Mouse (Mus musculus): ENCODE measurements around the gene Dlx4.

Gene Dlx4

GRCm38 (mm10) chr11:95102161-95102904 lies 43.7 kb downstream of the Dlx4 start:
- no peak for DNase-seq (ENCODE audit: low spot score in 2 of 2)

- no peak for DNase-seq (ENCODE audit: low spot score in 2 of 2)
These were observed 44.8 kb downstream of the Dlx4 start for GRCm38 (mm10) chr11:95101071-95101788.

- no peak for DNase-seq (ENCODE audit: low spot score in 2 of 2)
These were observed 45.7 kb downstream of the Dlx4 start for GRCm38 (mm10) chr11:95100393-95100792.

GRCm38 (mm10) chr11:95098346-95099095 lies 47.5 kb downstream of the Dlx4 start:
- DNase-seq (ENCODE audit: low spot score in 2 of 2) = no peak

DNA sequence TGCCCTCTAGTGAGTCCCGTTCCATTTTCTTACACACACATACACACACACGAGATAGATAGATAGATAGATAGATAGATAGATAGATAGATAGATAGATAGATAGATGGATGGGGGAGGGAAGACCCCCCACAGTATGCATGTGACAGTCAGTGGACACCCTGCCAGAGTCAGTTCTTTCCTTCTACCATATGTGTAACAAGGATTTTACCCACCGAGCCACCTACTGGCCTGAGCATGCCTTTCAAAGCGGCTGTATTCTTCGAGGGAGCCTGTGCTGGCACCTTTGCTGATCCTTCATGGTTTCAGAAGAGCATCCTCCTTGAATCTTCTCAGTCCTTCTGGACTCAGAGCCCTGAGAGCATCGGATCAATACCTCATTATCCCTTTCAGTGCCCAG lies 48.2 kb downstream of the Dlx4 start:
- no peak for DNase-seq (ENCODE audit: low spot score in 2 of 2)

DNA sequence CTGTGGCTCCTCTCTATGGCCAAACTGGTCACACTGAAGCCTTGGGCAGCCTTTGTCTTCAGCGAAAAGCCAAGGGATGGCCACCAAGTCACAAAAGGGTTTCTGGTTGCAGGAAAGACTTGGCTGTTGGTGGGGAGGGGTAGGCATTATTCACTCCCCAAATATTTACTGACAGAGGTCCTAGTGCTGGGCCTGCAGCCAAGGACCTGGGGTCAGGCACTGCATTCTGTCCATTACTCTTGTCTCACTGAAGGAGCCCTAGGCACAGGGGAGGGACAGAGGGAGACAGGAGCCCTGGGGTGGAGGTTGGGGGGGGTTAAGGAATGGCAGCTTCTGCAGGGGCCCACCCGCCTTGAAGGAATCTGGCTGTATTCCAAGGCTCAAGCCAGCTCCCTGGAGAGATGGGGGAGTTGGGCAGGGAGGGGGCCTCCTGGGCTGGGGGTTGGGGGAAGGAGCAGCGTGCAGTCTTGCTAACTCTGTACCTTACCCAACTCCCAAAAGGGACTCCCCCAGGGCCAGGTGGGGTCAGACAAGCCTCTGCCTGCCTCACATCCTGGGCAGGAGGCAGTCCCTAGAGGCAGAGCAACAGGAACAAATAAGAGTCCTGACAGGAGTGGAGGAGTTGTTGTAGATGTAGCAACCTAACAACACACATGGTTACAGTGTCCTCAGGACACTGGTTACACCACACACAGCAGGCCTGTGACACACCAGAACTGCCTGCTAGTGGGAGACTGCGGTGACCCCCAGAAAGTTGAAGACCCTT lies 49.3 kb downstream of the Dlx4 start:
- no peak for DNase-seq (ENCODE audit: low spot score in 2 of 2)

- no peak for DNase-seq (ENCODE audit: low spot score in 2 of 2)
These were observed 50.5 kb downstream of the Dlx4 start for GRCm38 (mm10) chr11:95095596-95095995.

DNA sequence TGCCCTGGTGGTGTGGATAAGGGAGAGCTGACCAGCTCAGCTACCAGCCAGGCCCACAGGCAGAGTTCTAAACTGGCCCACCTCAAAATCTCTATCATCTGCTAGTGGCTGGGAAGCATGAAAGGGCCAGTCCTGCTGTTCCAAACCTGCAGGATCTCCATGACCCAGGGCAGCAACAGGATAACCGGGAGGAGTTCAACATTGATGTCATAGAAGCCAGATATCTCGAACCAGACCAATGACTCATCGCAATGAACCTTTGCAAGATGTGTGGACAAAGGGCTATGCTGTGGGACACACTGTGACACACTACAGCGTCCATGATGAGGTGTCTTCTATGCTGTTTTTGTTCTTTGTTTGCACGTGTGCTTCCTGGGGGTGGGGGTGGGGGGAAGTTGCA lies 53.0 kb downstream of the Dlx4 start:
- DNase-seq (ENCODE audit: low spot score in 2 of 2) = no peak
